7 mouse cellular contexts compared by ENCODE assay signal in genomic region chr11:98762756-98763501, GRCm38 (mm10). TPM values are rescaled to one million over a fixed set of nuclear protein-coding genes. Genes with fewer than 3 reads are reported as not detected.
DNase-seq lines count a peak whose midpoint lies in the region; TF ChIP-seq lines count a peak whose summit lies in the region.

No protein-coding gene starts in this region.

- peak overlapping the region; percentile 32 to 50; a peak in 3 of 4 replicates for H3K4me3 ChIP-seq in ES-E14 (ENCODE audit: insufficient read depth in 1 of 2, low read depth in 1 of 2, low read length in 2 of 2, poor library complexity in 1 of 2, severe bottlenecking in 1 of 2)
- H3K4me3 ChIP-seq in small intestine, adult 2 months (ENCODE audit: low read depth, low read length), result no peak overlapping the region

- TF ChIP-seq POLR2A in small intestine, adult 2 months (IDR thresholded peaks at IDR 0.05; ENCODE audit: low read depth, low read length), result no peak

- peak overlapping the region; percentile 33; the same call in 1 of the 2 replicates for H3K9ac ChIP-seq in ES-E14 (ENCODE audit: insufficient read depth, low read depth, low read length, poor library complexity, severe bottlenecking)

- H3K9me3 ChIP-seq in ES-E14 (ENCODE audit: control insufficient read depth, insufficient read depth, low read depth, low read length), result no peaks in the 10 kb centered on the region

- in situ Hi-C loops in ES-E14 (cut with MboI; ENCODE audit: low sequenced_read_pairs in 2 of 2, unreplicated experiment in 2 of 2), result no loop called here

- no peaks in the 10 kb centered on the region for H3K27me3 ChIP-seq in small intestine, adult 2 months (ENCODE audit: control insufficient read depth, insufficient read depth, low read length)

- 70% methylated on average over 17 of the region's 17 CpGs for WGBS in small intestine, adult 2 months

- TF ChIP-seq CTCF in small intestine, adult 2 months (IDR thresholded peaks at IDR 0.05; ENCODE audit: extremely low read depth, insufficient read length, insufficient replicate concordance, low read depth, low read length), result peak; percentile 35; the same call in 1 of the 2 replicates

- DNase-seq in kidney, adult 18-20 months, result peak; percentile 63
- no peak for DNase-seq in kidney, postnatal 14 days
- no peak for DNase-seq in ES-E14 (ENCODE audit: low read depth, low spot score)
- peak; percentile 94 for DNase-seq in brain, adult 2 months (ENCODE audit: low read depth, low spot score)
- DNase-seq in left cerebral cortex, postnatal 14 days (ENCODE audit: low spot score in 2 of 2), result peak; percentile 71 to 91
- no peak for DNase-seq in ovary, adult 18-20 months (ENCODE audit: low spot score)

- no peak overlapping the region for H3K27ac ChIP-seq in ES-E14 (ENCODE audit: insufficient read depth, low read depth, low read length, poor library complexity, severe bottlenecking)
- H3K27ac ChIP-seq in small intestine, adult 2 months (ENCODE audit: insufficient read depth, low read depth, low read length), result peak overlapping the region; percentile 58

- peaks cover 11 to 27% of the 10 kb centered on the region in 2 experiments for H3K4me1 ChIP-seq in ES-E14 (ENCODE audit: control insufficient read depth in 2 of 2, insufficient read depth in 2 of 2, low read length in 2 of 2, poor library complexity in 1 of 2)
- H3K4me1 ChIP-seq in small intestine, adult 2 months (ENCODE audit: control insufficient read depth, insufficient read depth, insufficient read length, low read length), result peaks cover 10% of the 10 kb centered on the region

- intact Hi-C loops in left cerebral cortex, postnatal 14 days (cut with DNase I), result no loop called here

- no peaks in the 10 kb centered on the region for H3K36me3 ChIP-seq in ES-E14 (ENCODE audit: control insufficient read depth, insufficient read depth, low read length, poor library complexity, severe bottlenecking)
- peaks cover 50% of the 10 kb centered on the region for H3K36me3 ChIP-seq in small intestine, adult 2 months (ENCODE audit: control insufficient read depth, insufficient read depth, low read length)

TF ChIP-seq in ES-E14, 5 proteins besides CTCF, POLR2A, EP300 and RAD21:
- no peak for TF ChIP-seq CHD2 (IDR thresholded peaks at IDR 0.05; ENCODE audit: low read depth, low read length)
- TF ChIP-seq HCFC1 (IDR thresholded peaks at IDR 0.05; ENCODE audit: borderline replicate concordance, insufficient read depth, low read length), result no peak
- TF ChIP-seq MAFK (IDR thresholded peaks at IDR 0.05; ENCODE audit: insufficient read depth, low read depth, low read length), result no peak
- TF ChIP-seq ZNF384 (IDR thresholded peaks at IDR 0.05; ENCODE audit: low read depth, low read length), result no peak
- TF ChIP-seq ZC3H11A (IDR thresholded peaks at IDR 0.05; ENCODE audit: borderline replicate concordance, low read depth, low read length), result no peak

RNA-seq across cellular contexts. Expression of gene Nr1d1, which starts 12.2 kb away (rescaled TPM):
- 2.9 and 3.3 TPM in 2 replicates for total RNA-seq in ES-E14 (2012; rRNA removed)
- 10 to 100 TPM; 82.0 to 85.4 TPM for total RNA-seq in left cerebral cortex, postnatal 14 days (2021)
- 59.8 and 206 TPM in 2 replicates for polyA plus RNA-seq in small intestine, adult 2 months (2012; rRNA removed)

RNA-seq across cellular contexts. Expression of gene Thra, which starts 22.5 kb away (rescaled TPM):
- total RNA-seq in ES-E14 (2012; rRNA removed), result 7.7 and 9.0 TPM in 2 replicates
- 1,000 to 10,000 TPM in 1 of 2 experiments, 100 to 1,000 TPM in 1; 962 to 1,004 TPM for total RNA-seq in left cerebral cortex, postnatal 14 days (2021)
- 46.5 and 128 TPM in 2 replicates for polyA plus RNA-seq in small intestine, adult 2 months (2012; rRNA removed)

RNA-seq across cellular contexts. Expression of gene Msl1, which starts 32.4 kb away (rescaled TPM):
- total RNA-seq in ES-E14 (2012; rRNA removed), result 18.3 and 27.1 TPM in 2 replicates
- total RNA-seq in left cerebral cortex, postnatal 14 days (2021), result 100 to 1,000 TPM; 168 to 170 TPM
- 19.8 and 38.5 TPM in 2 replicates for polyA plus RNA-seq in small intestine, adult 2 months (2012; rRNA removed)

RNA-seq across cellular contexts. Expression of gene Med24, which starts 33.7 kb away (rescaled TPM):
- total RNA-seq in ES-E14 (2012; rRNA removed), result 53.5 and 75.7 TPM in 2 replicates
- total RNA-seq in left cerebral cortex, postnatal 14 days (2021), result 100 to 1,000 TPM in 1 of 2 experiments, 10 to 100 TPM in 1; 96.3 to 114 TPM
- 23.8 and 49.5 TPM in 2 replicates for polyA plus RNA-seq in small intestine, adult 2 months (2012; rRNA removed)

RNA-seq across cellular contexts. Expression of gene Casc3, which starts 41.8 kb away (rescaled TPM):
- 11.7 and 14.6 TPM in 2 replicates for total RNA-seq in ES-E14 (2012; rRNA removed)
- 10 to 100 TPM; 53.1 to 54.6 TPM for total RNA-seq in left cerebral cortex, postnatal 14 days (2021)
- 11.7 and 22.0 TPM in 2 replicates for polyA plus RNA-seq in small intestine, adult 2 months (2012; rRNA removed)

Comparison
In these comparisons a context has a peak if more than half of its experiments do, and no peak if none do; other contexts are left out.
1. DNase-seq: peak in kidney, adult 18-20 months (single experiment), brain, adult 2 months (single experiment) and left cerebral cortex, postnatal 14 days (2 of 2); none in kidney, postnatal 14 days (single experiment), ES-E14 (single experiment) and ovary, adult 18-20 months (single experiment).
2. RNA of gene Nr1d1, which starts 12.2 kb away (total RNA-seq): 82.0 to 85.4 TPM in left cerebral cortex, postnatal 14 days; 2.9 to 3.3 TPM in ES-E14; every median in the first group is over 10 times any median in the second.
3. RNA of gene Thra, which starts 22.5 kb away (total RNA-seq): 962 to 1,004 TPM in left cerebral cortex, postnatal 14 days; 7.7 to 9.0 TPM in ES-E14; every median in the first group is over 10 times any median in the second.